Mouse (Mus musculus) lung, postnatal 14 days (tissue): ENCODE measurements around the gene Rassf8.

ENCODE experiments used
- DNase-seq: peaks from one replicate; pipeline ENCODE4 v3.0.0; 2021

Rassf8 gene

DNA sequence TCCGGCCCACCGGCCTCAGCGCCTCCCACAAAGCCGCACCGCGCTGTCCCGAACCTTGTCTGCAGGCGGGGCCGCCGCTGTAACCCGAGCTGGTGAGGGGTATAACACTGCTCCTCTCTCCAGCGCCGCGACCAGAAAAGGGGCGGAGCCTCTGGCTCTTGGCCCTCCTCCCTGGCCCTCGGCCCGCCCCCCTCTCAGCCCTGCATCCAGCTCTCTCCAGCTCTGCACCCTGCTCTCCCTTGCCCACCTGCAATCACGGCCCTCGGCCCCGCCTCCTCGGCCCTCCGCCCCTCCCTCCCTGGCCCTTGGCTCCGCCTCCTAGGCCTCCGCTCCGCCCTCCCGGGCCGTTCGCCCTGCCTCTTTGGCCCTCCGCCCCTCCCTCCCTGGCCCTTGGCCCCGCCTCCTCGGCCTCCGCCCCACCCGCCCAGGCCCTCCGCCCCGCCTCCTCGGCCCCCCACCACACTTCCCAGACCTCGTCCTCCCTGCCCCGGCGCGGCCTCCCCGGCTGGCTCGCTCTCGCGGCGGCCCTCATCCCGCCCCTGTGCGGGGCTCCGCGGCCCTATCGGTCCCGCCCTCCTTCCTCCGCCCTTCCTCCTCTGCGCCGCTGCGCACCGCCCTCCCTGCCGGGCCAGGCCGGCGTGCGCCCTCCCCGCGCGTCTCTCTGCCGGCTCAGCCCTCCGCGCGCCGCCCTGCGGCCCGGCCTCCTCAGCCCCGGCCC lies at the start of gene Rassf8:
Gene Rassf8, plus strand, starts transcription at position 617 of the 718 bp plus-strand sequence.
- peak; percentile 88 for DNase-seq

DNA sequence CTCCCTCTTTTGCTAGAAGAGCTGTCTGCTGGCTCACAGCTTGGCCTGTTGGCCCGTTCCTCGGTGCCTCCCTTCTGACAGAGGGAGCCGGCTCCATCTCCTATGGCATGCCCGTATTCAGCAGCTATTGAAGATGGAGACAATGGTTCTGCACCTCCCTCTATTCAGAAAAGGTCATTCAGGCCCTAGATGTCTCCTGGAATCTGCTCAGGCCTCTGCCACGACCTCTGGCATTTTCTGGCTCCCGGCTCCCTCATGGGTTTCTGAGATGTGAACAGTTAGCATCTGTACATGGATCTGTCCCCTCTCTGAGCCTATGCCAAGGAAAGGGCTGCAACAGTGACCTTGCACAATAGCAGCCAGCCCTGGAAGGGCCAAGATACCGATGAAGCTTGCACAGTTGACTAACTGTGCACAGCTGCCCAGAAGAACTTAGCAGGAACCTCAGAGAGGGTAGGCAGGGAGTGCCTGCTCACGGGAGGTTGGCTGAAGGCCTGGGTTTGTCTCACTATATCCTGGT lies 45.5 kb upstream of the Rassf8 start:
- peak; percentile 25 for DNase-seq

DNA sequence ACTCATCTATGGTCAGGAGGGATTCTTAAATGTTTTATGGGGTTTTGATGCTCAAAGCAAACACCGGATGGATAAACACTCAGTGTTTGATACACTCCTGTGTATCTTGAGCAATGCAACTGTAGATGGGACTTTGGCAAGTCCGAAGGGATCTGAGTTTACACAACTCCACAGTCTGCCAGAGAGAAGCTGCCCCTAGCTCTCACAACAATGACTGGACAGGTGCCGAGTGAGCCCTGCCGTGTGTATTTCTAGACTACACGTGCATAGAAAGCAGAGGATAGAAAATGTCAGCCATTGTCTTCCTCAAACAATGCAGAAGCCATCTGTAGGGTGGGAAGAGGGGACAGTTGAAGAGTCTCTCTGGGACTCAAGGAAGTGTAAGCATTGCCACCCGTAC lies 42.9 kb upstream of the Rassf8 start:
- peak; percentile 44 for DNase-seq

DNA sequence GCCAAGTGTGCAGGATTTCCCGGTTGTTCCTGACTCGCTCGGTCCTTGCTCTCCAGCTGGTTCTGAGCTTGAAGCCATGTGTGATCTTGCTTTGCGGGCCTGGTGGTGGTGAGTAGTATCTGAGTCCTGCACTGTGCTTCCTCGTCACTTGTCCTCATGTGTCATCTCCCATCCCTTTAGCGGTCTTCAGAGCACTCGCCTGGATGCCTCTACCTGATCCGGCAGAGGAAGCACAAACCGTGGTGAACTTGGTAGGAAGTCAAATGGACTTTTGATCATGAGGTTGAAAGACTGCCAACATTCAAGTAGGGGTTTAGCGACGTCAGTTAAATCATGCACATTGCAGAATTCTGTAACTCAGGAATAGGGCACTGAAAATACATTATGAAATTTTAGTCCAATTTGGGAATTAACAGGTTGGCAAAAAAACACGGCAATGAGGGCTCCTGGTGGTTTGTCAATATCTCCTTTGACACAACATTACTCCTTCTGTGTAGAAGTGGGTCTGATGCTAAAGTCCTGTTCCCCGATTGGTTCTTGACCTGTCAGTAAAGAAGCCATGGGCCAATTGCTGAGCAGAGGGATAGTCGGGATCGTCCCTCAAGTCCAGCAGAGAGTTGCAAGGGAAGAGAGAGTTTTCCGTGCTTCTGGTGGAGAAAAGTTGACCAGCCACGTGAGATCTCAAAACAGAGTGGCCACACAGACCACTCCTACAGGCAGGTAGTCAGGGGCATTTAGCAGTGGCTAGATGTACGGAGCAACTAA lies 36.4 kb upstream of the Rassf8 start:
- DNase-seq, result no peak

DNA sequence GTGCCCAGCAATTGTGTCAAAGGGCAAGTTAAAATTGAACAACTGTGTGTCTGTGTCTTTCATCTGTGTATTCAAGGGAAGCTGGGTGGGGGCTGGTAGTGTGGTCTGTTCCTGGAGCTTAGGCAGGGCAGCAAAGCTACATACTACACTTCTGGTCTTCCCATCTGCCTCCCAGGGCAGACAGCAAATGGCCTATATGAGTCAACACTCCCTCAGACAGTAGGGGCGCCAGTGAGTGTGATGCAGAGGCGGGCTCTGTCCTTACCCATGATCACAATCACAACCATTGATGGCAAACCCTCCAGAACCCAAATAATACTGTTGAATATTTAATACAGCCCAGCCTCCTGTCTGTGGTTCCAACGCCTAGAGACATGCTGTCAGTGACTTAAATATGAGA lies 35.8 kb upstream of the Rassf8 start:
- DNase-seq, result no peak

DNA sequence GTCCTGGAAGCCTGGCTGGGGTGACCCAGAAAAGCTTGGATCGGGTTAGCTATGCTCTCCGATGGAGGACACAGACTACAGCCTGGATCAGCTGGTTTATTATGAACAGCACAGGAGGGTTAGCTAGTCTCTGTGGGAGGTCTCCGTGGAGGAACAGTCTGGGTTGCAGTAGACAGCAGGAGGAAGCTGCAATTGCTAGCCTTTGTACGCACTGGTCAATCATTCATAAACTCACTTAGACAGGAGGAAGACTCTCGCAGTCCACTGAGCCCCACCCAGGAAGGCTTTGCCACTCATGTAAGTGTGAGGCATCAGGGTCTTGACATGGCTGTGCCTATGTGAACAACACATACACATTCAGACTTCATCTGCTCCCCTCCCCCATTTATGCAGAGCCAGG lies 35.2 kb upstream of the Rassf8 start:
- no peak for DNase-seq

DNA sequence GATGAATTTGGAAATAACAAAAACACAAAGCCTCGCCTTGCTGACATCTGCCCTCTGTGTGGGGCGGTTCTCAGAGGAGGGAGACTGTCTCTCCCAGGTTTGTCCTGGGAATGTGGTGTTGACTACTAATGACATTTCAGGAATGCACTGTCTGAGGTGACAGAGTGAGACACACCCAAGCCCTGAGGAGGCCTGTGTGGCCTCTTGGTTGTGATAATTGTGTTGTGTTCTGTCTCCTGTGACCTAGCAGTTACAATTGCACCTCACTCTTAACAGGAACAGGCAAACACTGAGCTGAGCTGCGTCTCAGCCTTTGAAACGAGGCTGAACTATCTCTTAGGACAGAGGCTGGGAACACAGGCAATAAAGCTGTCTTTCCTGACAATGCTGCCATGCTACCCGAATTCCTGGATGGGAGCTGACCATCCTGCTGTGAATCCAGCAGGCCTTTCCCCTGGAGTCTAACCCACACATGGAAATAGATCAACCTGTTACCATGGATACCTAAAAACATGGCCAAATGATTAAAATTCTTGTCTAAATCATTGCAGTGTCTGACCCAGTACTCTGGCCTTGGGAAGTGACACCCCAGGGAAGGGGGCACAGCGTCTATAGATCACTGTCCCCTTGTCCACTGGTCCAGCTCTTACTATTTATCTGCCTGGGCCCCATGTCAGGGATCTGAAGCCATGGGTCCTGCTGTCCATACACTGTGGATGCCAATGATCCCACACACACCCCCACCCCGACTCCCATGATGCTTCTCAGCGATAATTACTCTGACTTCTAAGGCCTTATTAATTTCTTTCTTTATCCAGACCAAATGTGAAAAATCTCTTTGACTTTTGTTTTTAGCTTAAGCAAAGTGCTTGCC lies 33.1 kb upstream of the Rassf8 start:
- no peak for DNase-seq

DNA sequence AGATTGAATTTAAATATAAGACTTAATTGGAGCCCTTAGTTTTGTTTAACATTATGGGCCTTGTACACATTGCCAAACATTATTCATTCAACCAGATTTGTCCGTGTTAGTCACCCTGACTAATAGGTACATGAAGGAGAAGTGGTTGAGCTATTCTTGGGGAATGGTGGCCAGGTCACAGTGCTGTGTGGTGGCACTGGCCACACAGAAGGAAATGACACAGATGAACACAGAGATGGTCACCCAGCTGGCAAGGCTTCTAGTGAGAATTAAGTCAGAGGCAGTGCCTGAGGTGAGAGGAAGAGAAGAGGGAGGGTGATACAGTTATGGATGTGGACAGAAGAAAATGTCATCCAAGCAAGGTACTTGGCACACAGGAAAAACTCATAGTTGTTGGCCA lies 32.4 kb upstream of the Rassf8 start:
- DNase-seq, result no peak

DNA sequence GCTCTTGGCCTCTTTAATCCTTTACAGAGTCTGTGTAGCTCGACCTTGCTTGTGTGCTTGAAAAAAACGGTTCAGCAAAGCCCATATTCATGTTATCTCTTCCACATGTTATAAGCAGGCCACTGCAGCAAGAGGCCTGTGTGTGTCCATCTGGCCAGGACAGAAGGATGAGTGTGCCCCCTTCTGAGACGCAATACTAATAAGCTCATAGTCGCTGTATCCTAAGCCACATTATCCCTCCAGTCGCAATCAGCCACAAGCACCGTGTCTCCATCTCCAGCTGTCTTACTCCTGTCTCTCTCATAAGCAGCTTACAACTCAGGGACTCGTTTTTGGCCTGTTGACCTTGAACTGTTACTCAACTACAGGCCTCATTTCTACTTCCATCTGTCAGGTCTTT lies 24.0 kb upstream of the Rassf8 start:
- no peak for DNase-seq

DNA sequence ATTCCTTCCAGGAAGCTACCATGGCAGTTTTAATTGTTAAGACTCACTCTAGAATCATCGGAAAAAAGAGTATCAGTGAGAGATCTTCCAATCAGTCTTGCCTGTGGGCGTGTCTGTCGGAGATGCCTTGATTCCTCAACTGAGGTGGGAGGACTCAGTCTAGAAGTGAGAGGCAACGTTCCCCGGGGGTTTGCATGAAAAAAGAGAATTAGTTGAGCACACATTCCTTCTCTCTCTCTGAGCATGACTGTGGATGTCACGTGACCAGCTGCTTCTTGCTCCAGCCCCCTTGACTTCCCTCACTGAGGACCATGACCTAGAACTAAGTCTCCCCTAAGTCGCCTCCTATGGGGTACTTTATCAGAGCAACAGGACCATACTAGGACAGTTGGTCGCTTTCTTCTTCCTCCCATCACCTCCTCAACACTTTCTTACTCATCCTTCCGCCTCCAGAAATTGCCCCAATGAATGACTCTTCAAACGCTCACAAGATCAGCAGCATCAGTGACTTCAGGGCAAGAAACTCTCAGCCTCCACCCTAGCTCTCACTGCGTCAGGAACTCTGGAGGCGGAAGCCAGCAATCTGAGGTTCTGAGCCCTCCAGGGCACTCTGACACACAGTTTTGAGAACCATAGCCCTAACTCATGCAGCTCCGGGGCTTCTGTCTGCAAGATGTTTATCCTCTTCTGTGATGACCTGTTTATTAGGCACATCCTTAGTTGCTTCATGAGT lies 23.3 kb upstream of the Rassf8 start:
- no peak for DNase-seq

DNA sequence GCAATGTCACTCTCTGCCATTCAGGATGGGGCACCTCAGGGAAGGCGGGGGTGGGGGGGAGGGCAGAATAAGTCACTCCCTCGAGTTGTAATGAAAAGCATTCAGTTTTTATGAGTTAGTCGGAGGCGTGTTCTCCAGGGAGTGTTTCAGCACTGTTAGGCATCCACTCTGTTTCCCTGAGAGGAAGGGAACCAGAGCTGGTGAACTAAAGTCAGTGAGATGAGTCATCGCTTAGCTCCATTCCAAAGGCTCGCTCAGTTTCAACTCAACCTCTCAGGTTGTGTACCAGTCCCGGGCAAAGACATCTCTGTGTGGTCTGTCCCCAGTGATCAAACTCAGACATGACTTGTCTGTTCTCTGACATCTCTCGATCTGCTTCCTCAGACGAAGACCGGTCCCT lies 20.7 kb upstream of the Rassf8 start:
- DNase-seq, result no peak

DNA sequence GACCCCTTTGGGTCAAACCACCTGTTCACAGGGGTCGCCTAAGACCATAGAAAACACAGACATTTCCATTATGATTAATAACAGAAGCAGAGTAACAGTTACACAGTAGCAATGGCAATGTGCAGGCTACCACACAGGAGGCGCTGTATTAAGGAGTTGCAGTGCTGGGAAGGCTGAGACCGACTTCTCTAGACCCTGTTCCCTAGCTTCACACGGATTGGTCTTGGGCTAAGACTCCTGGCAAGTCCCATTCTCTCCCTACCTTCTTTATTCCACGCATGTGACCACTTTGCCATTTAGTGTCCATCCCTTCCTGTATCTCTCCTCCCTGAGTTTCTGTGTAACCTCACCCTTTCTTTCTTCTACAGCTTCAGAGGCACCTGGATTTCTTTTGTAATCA lies 19.6 kb upstream of the Rassf8 start:
- DNase-seq, result no peak

DNA sequence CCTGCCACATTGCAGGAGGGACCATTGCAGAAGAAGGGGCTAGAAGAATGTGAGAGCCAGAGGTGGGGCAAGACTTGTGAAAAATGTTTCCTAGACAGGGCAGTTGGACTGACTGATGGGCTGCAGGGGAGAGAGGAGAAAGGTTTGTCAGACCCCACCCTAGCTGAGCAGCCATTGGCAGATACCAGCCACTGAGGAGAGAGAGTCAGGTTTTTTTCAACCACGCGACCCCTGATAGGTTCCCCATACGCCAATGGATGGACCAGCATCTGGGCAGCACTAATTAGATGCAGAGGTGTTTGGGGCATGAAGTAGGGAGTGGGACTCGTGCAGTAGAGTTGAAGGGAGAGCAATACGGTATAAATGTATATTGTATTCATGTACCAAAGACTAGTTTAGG lies 13.7 kb upstream of the Rassf8 start:
- no peak for DNase-seq

DNA sequence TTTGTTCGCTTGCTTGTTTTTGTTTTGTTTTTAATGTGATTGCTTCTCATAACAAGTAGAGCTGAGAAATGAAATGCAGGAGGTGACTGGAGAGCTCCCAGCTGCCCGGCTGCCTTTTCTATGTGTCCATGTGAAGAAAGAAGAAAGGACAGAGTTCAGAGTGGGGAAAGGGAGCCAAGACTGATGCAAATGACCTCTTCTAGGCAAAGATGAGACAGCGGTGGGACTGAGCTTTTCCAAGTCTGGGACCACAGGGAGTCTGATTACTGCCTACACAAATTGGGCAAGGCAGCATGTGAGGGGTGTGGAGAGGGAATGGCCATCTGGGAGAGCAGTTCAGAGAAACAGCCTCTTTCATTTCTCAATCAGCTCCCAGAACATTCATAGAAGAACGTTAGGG lies 13.3 kb upstream of the Rassf8 start:
- DNase-seq, result no peak

DNA sequence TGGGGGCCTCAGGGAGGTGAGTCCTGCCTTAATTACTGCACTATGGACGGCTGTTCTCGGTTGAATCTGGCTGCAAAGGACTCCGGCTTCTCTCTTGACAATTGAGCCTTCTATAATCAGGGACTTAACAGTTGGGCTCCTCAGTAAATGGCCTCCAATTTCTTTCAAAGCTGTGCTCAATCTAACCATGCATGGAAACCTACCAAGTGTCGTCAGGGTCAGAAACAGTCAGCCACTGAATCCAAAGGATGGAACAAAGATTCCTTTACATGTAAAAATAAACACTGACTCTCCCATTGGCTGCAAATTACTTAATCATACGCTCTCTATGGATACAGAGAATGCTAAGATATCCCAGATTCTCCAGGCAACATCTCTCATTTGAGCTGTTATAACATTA lies 12.6 kb upstream of the Rassf8 start:
- no peak for DNase-seq

DNA sequence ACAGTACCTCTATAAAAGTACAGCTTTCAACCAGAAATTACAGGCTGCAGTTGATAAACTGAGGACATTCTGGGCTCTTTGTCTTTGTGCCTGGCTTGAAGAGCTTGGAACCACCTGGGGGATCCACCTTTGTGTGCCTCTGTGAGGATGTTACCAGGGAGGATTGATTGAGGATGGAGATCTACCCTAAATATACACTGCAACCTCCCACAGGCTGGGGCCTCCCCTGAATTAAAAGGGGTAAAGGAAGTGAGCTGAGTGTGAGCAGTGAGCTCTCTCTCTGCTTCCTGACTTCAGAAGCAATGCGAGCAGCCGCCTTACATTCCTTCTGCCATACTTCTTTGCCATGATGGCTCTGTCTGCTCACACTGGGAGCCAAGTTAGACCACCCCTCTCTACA lies 10.4 kb upstream of the Rassf8 start:
- no peak for DNase-seq

DNA sequence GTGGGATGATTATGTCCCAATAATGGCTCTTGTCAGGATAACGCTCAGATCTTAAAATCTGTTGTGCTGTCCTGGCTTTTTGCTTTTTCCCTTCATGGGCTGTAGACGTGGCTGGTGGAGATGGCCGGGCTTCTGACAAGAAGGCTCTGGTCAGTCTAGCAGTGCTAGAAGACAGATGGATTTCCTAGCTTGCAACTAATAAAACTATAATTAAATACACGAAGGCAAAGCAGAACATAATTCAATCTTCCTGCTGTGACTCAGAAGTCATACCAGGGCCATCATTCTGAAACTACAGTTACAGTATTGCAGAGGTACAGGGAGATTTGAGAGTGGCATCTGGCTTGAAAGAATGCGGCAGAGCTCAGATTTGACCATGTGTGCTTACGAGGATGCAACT lies 7.3 kb upstream of the Rassf8 start:
- no peak for DNase-seq

DNA sequence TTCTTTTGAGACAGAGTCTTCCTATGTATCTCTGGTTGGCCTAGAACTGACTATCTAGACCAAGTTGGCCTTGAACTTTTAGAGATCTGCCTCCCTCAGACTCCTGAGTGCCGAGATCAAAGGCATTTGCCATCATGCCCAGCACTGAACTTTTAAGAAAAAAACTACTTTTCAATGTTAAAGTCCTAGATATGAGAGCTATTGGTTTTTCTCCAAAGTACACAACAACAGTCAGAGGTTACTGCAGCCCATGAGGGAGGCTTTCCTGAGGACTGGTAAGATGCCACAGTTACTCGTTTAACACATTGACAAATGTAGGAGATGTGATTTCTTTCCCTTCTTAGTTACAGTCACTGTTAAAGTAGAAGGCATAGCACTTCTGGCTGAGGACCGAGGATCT lies 6.5 kb upstream of the Rassf8 start:
- DNase-seq, result no peak

DNA sequence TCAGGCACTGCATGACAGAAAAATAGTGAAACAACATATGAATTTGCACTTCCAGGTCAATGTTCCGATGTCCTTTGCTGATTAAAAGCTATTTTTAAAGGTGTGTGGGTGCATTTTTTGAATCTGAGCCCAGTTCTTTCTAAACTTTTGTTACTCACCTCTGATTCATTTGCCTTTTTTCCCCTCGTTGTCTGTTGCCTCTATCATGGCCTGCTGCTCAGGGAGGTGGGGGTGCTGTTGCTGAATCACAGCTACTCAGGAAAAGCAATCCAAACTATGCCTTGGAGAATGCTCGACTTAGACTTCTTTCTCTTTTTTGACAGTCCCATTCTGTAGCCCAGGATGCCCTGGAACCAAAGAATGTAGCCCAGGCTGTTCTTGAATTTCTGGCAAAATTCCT lies 1.3 kb upstream of the Rassf8 start:
- no peak for DNase-seq

DNA sequence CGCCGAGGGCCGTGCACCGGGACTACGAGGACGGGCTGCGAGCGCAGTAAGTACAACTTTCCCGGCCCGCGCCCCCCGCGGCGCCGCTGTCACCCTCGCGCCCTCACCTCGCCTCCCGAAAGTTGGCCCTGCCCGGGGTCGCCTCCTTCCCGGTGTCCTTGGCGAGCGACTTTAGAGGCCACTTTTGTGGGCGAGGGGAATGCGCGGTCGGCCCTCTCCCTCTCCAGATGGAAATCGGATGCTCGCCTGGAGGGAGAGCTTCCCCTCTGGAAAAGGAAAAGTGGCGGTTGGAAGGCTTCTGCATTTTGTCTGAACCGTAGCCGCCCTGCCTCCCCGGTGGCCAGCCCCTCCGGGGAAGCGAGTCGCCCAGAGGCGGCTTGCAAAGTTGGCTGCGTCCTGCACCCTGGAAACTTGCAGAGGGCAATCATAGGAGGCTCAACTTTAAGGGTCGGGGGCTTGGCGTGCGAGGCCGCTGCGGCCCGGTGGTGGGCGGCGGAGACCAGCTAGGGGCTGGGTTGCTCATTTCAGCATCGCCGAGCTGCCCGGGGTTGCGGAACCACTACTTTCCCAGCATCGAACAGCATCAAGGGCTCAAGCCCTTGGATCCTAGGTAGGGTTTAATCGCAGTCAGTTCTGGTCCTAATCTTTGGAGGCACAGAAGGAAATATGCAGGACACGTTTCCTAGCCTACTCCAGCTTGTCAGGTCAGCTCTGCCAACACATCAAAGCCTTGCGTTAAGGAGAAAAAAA lies 548 bp downstream of the Rassf8 start:
- peak; percentile 46 for DNase-seq

DNA sequence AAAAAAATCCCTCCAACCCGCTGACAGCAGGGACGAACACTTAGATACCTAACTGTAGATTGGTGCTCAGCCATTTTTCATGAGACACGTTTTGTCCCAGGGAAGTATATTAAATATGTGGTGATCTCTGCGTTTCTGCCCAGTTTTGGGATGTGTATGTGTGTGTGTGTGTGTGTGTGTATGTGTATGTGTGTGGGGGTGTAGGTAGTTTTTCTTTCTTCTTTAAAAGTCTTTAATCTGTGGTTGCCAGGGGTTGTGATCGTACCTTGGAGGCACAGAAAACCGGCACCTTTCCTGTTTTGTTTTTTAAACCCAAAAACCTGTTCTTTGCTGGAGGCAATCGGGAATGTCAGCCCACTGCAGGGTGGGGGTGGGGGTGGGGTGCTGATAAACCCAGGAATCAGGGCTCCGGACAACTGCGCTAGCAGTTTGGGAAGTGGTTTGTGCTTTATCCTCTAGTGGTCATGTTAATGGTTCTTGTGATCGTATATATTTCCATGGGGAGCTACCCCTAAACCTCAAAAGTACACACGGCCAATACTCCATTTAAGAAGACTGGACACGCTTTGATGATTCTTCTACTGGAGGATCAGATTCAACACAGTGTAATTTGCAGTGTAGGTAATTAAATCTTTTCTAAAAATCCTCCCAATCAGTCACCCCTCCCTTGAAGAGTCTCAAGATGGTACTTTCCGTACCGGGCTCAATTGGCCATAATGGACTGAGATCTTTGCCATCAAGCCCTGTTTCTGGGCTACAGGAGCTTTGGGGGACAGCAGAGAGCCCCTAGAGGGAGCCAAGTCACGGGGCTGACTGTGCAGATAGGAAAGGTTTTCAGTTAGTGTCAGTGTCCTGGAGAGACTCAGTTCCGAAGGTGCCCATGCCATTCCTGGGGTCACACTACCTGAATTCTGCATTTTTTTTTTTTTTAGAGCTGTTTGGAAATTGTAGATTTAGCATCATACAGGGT lies 1.4 kb downstream of the Rassf8 start:
- no peak for DNase-seq
